Mouse (Mus musculus) right cerebral cortex, adult 18-20 months (tissue): Measurements from ENCODE around the gene Qrich2.
"Not testable (repeated sequence)": the region's sequence is repeated elsewhere in the genome, so short reads cannot be mapped to it uniquely, and the experiment has no call there.

ENCODE experiments used
- DNase-seq: peaks from one replicate; pipeline ENCODE4 v3.0.0; 2022; ENCODE audit warnings: mixed read lengths

Gene Qrich2

DNA sequence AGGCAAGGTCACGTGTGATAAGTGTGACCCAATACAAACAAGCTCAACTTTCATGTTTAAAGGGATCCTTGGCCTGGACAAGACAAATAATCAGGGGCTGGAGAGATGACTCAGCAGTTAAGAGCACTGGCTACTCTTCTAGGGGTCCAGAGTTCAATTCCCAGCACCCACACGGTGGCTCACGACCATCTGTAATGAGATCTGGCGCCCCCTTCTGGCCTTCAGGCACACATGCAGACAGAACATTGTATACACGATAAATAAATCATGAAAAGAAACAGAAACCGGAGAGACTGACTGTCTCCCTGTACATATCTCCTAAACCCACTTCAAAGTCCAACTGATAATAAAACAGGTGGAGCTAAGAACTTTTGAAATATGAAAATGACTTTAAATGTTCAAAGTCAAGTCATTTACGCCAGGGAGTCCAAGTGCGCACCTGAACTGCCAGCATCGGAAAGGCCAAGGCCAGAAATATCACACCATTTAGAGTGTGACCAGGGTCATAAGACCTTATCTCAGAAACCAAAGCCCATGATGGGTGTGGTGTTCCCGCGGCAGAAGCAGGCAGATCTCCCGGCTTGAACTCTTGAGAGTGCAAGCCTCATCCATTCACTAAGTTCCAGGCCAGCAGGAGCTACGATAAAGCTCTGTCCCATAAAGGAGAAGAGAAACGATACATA is 22.8 kb upstream of the Qrich2 start:
- DNase-seq, result no peak

GRCm38 (mm10) chr11:116488207-116488606 is 22.2 kb upstream of the Qrich2 start:
- no peak for DNase-seq

GRCm38 (mm10) chr11:116484261-116484660 is 18.2 kb upstream of the Qrich2 start:
- no peak for DNase-seq

- DNase-seq, result no peak
These were observed 15.7 kb upstream of the Qrich2 start for GRCm38 (mm10) chr11:116481776-116482175.

DNA sequence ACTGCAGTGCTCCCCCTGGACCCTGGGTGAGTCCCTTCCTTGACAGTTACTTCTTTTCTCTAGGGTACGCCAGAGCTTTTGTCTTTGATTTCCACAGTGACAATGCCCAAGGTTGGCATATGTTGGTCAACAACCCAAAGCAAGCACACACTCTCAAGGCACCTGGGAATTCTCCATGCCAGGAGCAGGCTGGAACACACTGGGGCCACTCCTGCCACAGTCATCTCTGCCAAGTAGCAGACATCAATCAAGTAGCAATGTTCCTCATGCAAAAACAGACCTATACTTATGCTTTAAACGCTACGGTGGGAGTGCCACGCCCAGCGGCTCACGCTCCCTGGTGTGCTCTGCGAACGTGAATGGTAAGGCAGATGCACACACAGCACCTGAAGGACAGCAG is 14.9 kb upstream of the Qrich2 start:
- no peak for DNase-seq

- DNase-seq, result no peak
These were observed 13.8 kb upstream of the Qrich2 start for GRCm38 (mm10) chr11:116479832-116480231.

DNA sequence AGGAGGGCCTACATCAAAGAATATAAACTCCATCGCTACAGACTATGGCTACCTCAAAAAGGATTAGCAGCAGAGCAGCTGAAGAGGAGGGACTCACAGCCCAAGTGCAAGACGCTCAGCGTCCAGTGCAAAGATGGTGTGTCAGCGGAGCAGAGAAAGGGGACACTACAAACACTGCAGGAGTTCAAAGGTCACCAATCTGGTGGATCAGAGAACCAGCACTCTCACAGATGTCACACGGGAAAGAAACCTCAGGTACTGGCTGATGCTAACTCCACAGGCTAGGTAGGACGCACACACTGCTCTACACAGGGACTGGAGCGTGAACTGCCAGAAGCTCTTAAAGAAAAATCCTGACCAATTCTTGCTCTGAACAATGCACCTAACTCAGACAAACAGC is 12.9 kb upstream of the Qrich2 start:
- no peak for DNase-seq

- no peak for DNase-seq
These were observed 11.2 kb upstream of the Qrich2 start for GRCm38 (mm10) chr11:116477160-116477759.

- no peak for DNase-seq
These were observed 10.7 kb upstream of the Qrich2 start for GRCm38 (mm10) chr11:116476696-116477095.

DNA sequence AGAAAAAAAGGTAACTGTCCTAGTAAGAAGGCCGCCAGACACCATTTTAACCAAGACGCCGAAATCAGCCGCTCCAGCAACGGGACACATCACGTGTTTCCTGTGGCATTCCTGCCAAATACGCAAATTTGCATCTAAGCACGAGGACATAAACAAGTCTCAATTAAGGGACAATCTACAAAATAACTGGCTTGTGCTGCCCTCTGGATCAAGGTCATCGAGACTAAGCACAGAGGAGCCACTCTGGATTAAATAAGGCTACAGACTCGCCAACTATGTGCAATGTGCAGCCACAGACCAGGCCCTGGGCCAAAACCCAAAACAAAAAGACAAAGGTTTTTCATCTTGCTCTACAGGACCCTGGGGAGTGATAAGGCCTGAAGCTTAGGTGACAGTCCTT is 10.0 kb upstream of the Qrich2 start:
- DNase-seq, result peak; percentile 28

DNA sequence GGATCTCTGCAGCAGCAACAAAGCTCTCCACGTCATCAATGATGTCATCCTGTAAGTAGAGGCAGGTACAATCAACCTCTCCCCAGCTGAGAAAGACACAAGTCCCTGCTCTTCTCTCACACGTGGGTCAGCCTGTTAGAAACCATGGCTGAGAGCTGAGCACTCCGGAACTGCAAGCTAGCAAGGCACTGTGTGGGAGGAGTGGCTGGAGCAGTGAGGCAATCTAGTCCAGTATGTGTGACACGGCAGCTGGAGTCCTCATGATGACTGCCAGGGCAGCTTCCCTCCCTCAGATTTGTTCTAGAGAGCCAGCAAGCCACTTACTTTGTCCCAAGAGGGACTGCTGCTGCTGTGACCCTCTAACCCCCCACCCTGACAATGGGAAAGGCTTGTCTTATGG is 6.2 kb upstream of the Qrich2 start:
- peak; percentile 18 for DNase-seq

- DNase-seq, result no peak
These were observed 4.9 kb upstream of the Qrich2 start for GRCm38 (mm10) chr11:116470896-116471295.

GRCm38 (mm10) chr11:116470249-116470648 is 4.2 kb upstream of the Qrich2 start:
- no peak for DNase-seq

GRCm38 (mm10) chr11:116468338-116468737 is 2.3 kb upstream of the Qrich2 start:
- not testable (repeated sequence) for DNase-seq

DNA sequence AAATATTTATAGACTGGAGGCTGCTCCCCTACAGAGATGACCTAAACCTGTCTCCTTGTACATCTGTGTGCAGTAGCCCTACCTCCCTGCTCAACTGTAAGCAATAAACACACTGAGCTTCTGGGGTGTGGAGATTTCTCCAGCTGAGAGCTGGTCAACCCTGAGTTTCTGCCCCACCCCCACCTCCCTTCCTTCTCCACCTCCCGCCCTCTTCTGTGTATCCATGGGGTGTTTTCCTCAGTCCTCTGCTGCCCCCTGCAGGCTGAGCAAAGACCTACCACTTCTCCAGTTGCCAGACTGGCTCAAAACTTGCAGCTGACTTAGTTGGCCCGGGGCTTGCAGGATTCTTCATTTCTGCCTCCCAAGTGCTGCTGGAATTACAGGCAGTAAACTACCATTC is 2.2 kb downstream of the Qrich2 start:
- peak; percentile 76 for DNase-seq

- no peak for DNase-seq
These were observed 2.7 kb downstream of the Qrich2 start for GRCm38 (mm10) chr11:116463338-116463737.

- no peak for DNase-seq
These were observed 6.3 kb downstream of the Qrich2 start for GRCm38 (mm10) chr11:116459786-116460185.

DNA sequence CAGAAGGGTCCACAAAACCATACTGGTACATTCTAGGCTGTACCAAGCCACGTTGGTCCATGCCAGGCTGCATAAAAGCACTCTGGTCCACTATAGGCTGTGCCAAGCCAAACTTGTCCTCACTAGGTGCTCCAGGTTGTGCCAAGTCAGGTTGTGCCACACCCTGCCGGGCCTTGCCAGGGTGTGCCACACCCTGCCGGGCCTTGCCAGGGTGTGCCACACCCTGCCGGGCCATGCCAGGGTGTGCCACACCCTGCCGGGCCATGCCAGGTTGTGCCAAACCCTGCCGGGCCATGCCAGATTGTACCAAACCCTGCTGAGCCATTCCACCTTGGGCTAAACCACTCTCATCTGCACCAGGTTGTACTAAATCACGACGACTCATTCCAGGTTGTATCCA is 9.8 kb downstream of the Qrich2 start:
- no peak for DNase-seq

DNA sequence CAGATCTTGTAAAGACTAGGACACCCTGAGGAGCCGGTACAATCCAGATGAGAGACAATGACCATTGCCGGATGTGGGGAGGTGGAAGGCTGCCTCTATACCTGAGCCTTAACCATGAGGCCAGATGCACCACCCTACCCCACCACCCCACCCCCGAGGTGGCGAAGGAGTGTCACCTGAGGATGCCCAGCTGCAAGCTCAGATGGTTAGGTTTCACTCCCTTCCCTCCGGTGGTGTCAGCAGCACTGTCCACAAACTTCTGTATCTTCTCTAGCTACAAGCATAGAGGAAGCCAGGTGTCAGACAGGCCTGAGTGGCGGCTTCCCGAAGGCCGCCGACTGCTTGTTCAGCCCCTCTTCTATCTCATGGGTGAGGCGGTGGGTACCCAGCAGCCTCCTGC is 12.2 kb downstream of the Qrich2 start:
- no peak for DNase-seq

GRCm38 (mm10) chr11:116449341-116449740 is 16.7 kb downstream of the Qrich2 start:
- no peak for DNase-seq

DNA sequence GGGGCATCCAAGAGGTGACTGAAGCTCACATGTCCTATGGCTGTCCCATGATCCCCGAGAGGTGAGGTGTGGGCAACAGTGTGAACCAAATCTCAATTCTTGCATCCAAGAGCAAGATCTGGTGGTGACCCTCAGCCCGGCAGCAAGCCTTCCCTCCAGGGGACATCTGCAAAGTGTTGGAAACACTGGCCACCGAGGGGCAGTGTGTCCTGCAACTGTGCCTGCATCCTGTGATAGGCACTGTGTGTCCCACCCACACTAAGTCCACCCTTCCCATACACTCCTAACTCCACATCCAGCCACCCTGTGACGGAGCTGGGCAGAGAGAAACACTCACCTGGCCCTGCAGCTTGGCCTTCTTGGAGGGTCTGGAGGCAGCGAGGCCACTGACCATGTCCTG is 18.2 kb downstream of the Qrich2 start:
- no peak for DNase-seq

DNA sequence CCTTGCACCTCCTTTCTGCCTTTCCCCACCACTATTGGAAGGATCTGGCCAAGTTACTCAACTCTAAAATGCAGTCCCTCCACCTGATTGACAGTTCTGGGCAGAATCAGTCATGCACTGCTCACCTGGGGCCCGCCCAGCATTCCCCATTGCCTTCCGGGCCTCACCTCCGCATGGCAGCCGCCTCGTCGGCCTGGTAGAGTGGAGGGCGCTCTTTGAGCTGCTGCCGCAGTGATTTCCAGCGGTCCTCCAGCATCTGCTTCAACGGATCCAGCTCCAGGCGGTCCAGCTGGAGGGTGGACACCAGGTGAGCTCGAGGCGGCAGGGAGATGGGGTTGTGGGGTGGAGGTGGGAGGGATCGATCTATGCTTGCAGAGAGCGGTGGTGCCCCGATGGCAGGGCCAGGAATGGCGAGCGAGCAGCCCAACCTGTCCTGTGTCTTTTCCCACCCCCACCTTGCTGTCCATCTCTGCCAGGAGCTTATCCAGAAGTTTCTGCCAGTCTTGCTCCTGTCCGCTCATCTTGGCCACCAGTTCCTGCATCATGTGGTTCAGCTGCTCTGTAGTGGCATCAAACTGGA is 19.6 kb downstream of the Qrich2 start:
- no peak for DNase-seq

GRCm38 (mm10) chr11:116445596-116446307 is 20.3 kb downstream of the Qrich2 start:
- DNase-seq, result peak; percentile 88

- no peak for DNase-seq
These were observed 22.1 kb downstream of the Qrich2 start for GRCm38 (mm10) chr11:116443935-116444334.
